10 mouse cellular contexts compared by ENCODE assay signal in genomic region chr1:131380254-131380653, GRCm38 (mm10).
DNase-seq lines count a peak whose midpoint lies in the region; ATAC-seq lines count a peak whose summit lies in the region.
"Had no signal": no experiment of that assay in that cellular context is flagged by ENCODE, and none has a peak within 500 bp of the region (broad histone marks: within the 10 kb centered on the region; RNA-seq: fewer than 3 reads in every experiment).

No protein-coding gene starts in this region.

- H3K27ac ChIP-seq in heart, embryonic 15.5 days, result peak overlapping the region; percentile 57
- no peak overlapping the region for H3K27ac ChIP-seq in lung, embryonic 16.5 days (ENCODE audit: low read length)
- H3K27ac ChIP-seq in embryonic facial prominence, embryonic 13.5 days, result peak overlapping the region; percentile 44; the same call in 1 of the 2 replicates
- peak overlapping the region; percentile 97 for H3K27ac ChIP-seq in macrophage
- H3K27ac ChIP-seq: hindbrain, embryonic 12.5 days; midbrain, embryonic 15.5 days had no signal

- H3K79me2 ChIP-seq in macrophage (ENCODE audit: inconsistent target), result peaks cover 61% of the 10 kb centered on the region

- no peak; the same call in 1 of the 2 replicates for ATAC-seq in heart, embryonic 15.5 days (replicated peaks; ENCODE audit: insufficient number of reproducible peaks, insufficient read depth, low FRiP score, low read depth)
- peak; percentile 71; the same call in 1 of the 2 replicates for ATAC-seq in lung, embryonic 16.5 days (ENCODE audit: low read depth)
- ATAC-seq in embryonic facial prominence, embryonic 13.5 days (ENCODE audit: insufficient number of reproducible peaks, insufficient read depth, low FRiP score, low TSS enrichment, low read depth), result no peak
- ATAC-seq: midbrain, embryonic 15.5 days had no signal

- H3K9ac ChIP-seq in heart, embryonic 15.5 days, result no peak overlapping the region
- H3K9ac ChIP-seq in lung, embryonic 16.5 days (ENCODE audit: low read length), result no peak overlapping the region
- no peak overlapping the region for H3K9ac ChIP-seq in embryonic facial prominence, embryonic 13.5 days
- H3K9ac ChIP-seq: hindbrain, embryonic 12.5 days; midbrain, embryonic 15.5 days had no signal

- intact Hi-C loops in heart, postnatal 25 days (cut with DNase I), result loop anchor here (5.0 kb wide), 1 partner anchor 147 kb away; the partner anchor contains the start of genes Fam72a and Srgap2

- H3K4me3 ChIP-seq in heart, embryonic 15.5 days, result no peak overlapping the region
- no peak overlapping the region for H3K4me3 ChIP-seq in lung, embryonic 16.5 days (ENCODE audit: low read length)
- no peak overlapping the region for H3K4me3 ChIP-seq in embryonic facial prominence, embryonic 13.5 days
- no peak overlapping the region for H3K4me3 ChIP-seq in macrophage (ENCODE audit: inconsistent target)
- H3K4me3 ChIP-seq: hindbrain, embryonic 12.5 days; midbrain, embryonic 15.5 days had no signal

- H3K4me1 ChIP-seq in heart, embryonic 15.5 days (replicated peaks), result peaks cover 43% of the 10 kb centered on the region
- peaks cover 19% of the 10 kb centered on the region for H3K4me1 ChIP-seq in lung, embryonic 16.5 days (replicated peaks; ENCODE audit: control insufficient read depth, insufficient read depth, low read length)
- H3K4me1 ChIP-seq in embryonic facial prominence, embryonic 13.5 days, result peaks cover 28% of the 10 kb centered on the region

- H3K4me2 ChIP-seq in heart, embryonic 15.5 days, result no peak overlapping the region
- no peak overlapping the region for H3K4me2 ChIP-seq in lung, embryonic 16.5 days (ENCODE audit: low read depth, low read length)
- H3K4me2 ChIP-seq in embryonic facial prominence, embryonic 13.5 days, result no peak overlapping the region
- H3K4me2 ChIP-seq: hindbrain, embryonic 12.5 days; midbrain, embryonic 15.5 days had no signal

- DNase-seq in heart, postnatal 25 days (ENCODE audit: low spot score), result no peak
- DNase-seq in lung, postnatal 25 days (ENCODE audit: low spot score), result no peak
- DNase-seq in layer of hippocampus, adult 18-20 months (ENCODE audit: low spot score in 2 of 2), result no peak
- DNase-seq: cerebellum, adult 11-12 months had no signal

- H3K36me3 ChIP-seq in heart, embryonic 15.5 days, result no peaks in the 10 kb centered on the region
- 0 out of 2 replicates have a peak, but pooled peaks cover 2% of the 10 kb centered on the region for H3K36me3 ChIP-seq in lung, embryonic 16.5 days (ENCODE audit: control insufficient read depth, insufficient read depth, low read length)
- H3K36me3 ChIP-seq in embryonic facial prominence, embryonic 13.5 days, result peaks cover 6% of the 10 kb centered on the region
- H3K36me3 ChIP-seq in macrophage (ENCODE audit: inconsistent target), result no peaks in the 10 kb centered on the region
- H3K36me3 ChIP-seq: midbrain, embryonic 15.5 days had no signal

- WGBS in heart, embryonic 15.5 days, result 3% methylated on average over 1 of the region's 1 CpGs
- WGBS in lung, embryonic 16.5 days, result 10% methylated on average over 1 of the region's 1 CpGs
- 32% methylated on average over 1 of the region's 1 CpGs for WGBS in embryonic facial prominence, embryonic 13.5 days
- 25% methylated on average over 1 of the region's 1 CpGs for WGBS in macrophage (ENCODE audit: missing documents)

- H3K9me3 ChIP-seq in heart, embryonic 15.5 days (replicated peaks), result no peaks in the 10 kb centered on the region
- H3K9me3 ChIP-seq in lung, embryonic 16.5 days (ENCODE audit: control insufficient read depth, low read length), result no peaks in the 10 kb centered on the region
- H3K9me3 ChIP-seq in embryonic facial prominence, embryonic 13.5 days, result peaks cover 5% of the 10 kb centered on the region
- H3K9me3 ChIP-seq: hindbrain, embryonic 12.5 days; midbrain, embryonic 15.5 days had no signal

- no peaks in the 10 kb centered on the region for H3K27me3 ChIP-seq in heart, embryonic 15.5 days
- no peaks in the 10 kb centered on the region for H3K27me3 ChIP-seq in lung, embryonic 16.5 days (ENCODE audit: control insufficient read depth, insufficient read depth, low read depth, low read length)
- no peaks in the 10 kb centered on the region for H3K27me3 ChIP-seq in embryonic facial prominence, embryonic 13.5 days
- H3K27me3 ChIP-seq: hindbrain, embryonic 12.5 days; midbrain, embryonic 15.5 days had no signal
